Mouse (Mus musculus) heart, adult 2 months (tissue): Measurements from ENCODE around the gene Wnt6. TPM values are rescaled to one million over a fixed set of nuclear protein-coding genes. Genes with fewer than 3 reads are reported as not detected.

Source experiments
- DNase-seq, 2 experiments: peaks; one replicate each; pipeline ENCODE4 v3.0.0; 2021
- H3K27ac ChIP-seq: fragments of 200-600 bp; 2 replicates; pipeline ENCODE4 v1.8.1; 2022
- H3K27me3 ChIP-seq: fragments of 200-500 bp; 2 replicates; pipeline ENCODE4 v1.6.1; 2012; ENCODE audit warnings: mild to moderate bottlenecking, low read length, inconsistent platforms, mixed read lengths; ENCODE audit not compliant: control insufficient read depth, insufficient read depth
- H3K36me3 ChIP-seq: fragments of 200-500 bp; 2 replicates; pipeline ENCODE4 v1.6.1; 2012; ENCODE audit warnings: low read length, inconsistent platforms; ENCODE audit not compliant: control insufficient read depth, insufficient read depth
- H3K4me1 ChIP-seq: fragments of 200-500 bp; 2 replicates; pipeline ENCODE4 v1.6.1; 2011; ENCODE audit warnings: low read length; ENCODE audit not compliant: control insufficient read depth, insufficient read depth
- H3K4me3 ChIP-seq: fragments of 200-600 bp; 2 replicates; pipeline ENCODE4 v1.8.1; 2022
- H3K79me2 ChIP-seq: fragments of 200-500 bp; replicated peaks from 2 replicates; pipeline ENCODE4 v1.6.1; 2012; ENCODE audit warnings: mild to moderate bottlenecking, inconsistent platforms, low read length, moderate library complexity, mixed read lengths; ENCODE audit not compliant: control insufficient read depth, insufficient read depth
- H3K9ac ChIP-seq: fragments of 200-500 bp; 2 replicates; pipeline ENCODE4 v1.6.1; 2012; ENCODE audit warnings: low read depth, mild to moderate bottlenecking, control low read depth, inconsistent platforms, low read length, mixed read lengths
- CTCF ChIP-seq: fragments of 200-600 bp; IDR thresholded peaks from 2 replicates; pipeline ENCODE4 v1.8.1; 2022; ENCODE audit warnings: antibody characterized with exemption, mild to moderate bottlenecking, moderate library complexity
- EP300 ChIP-seq: fragments of 200-500 bp; IDR thresholded peaks from 2 replicates; pipeline ENCODE4 v1.6.1; 2011; ENCODE audit warnings: low read depth, low read length, control low read depth; ENCODE audit not compliant: insufficient read depth
- POLR2A ChIP-seq: fragments of 200-500 bp; IDR thresholded peaks from 2 replicates; pipeline ENCODE4 v1.6.1; 2011; ENCODE audit warnings: mild to moderate bottlenecking, low read depth, low read length, control low read depth; ENCODE audit not compliant: insufficient read depth
- WGBS: fragments of 180-500 bp; shearing (Covaris S2); methylation state at CpG from one replicate; pipeline ENCODE4 v1.1.7; 2018; 5-methylcytosine and 5-hydroxymethylcytosine counted together
- intact Hi-C: fragments of 180-260 bp; cut with DNase I; formaldehyde crosslinking; loops from one replicate; pipeline ENCODE4 v1.15.1; 2025
- polyA plus RNA-seq: library from polyadenylated mRNA; depleted of rRNA; stranded (reverse); fragments of >200 nt; gene quantifications from 2 replicates; pipeline ENCODE4 v1.2.3, GENCODE M21; 2012
- total RNA-seq, 2 experiments: library from RNA; stranded (reverse); gene quantifications; 2 replicates each; pipeline ENCODE4 v1.2.3; 2021

The Wnt6 gene
- total and polyA plus RNA-seq, 3 experiments = 0.32 to 0.70 (median 0.39) TPM

GRCm38 (mm10) chr1:74778934-74779486 is 7.3 kb downstream of the Wnt6 start:
- Histone ChIP-seq H3K27ac (no peak overlapping the region), H3K36me3 (no peaks in the 10 kb centered on the region), H3K27me3 (peaks cover 9% of the 10 kb centered on the region), H3K4me1 (no peaks in the 10 kb centered on the region), H3K4me3 (no peak overlapping the region), H3K9ac (no peak overlapping the region), H3K79me2 (no peaks in the 10 kb centered on the region)
- intact Hi-C loops = no loop called here
- TF ChIP-seq EP300 (no peak), CTCF (no peak)
- no peak for DNase-seq
- 41% methylated on average over 3 of the region's 3 CpGs for WGBS

GRCm38 (mm10) chr1:74782045-74782444 is 10.4 kb downstream of the Wnt6 start:
- Histone ChIP-seq H3K4me3 (no peak overlapping the region), H3K36me3 (no peaks in the 10 kb centered on the region), H3K27me3 (peaks cover 10% of the 10 kb centered on the region), H3K27ac (no peak overlapping the region), H3K79me2 (no peaks in the 10 kb centered on the region), H3K9ac (no peak overlapping the region), H3K4me1 (no peaks in the 10 kb centered on the region)
- DNase-seq = peak in 1 of 2 experiments; percentile 39
- WGBS = 22% methylated on average over 14 of the region's 14 CpGs
- intact Hi-C loops = no loop called here
- no peak for TF ChIP-seq POLR2A
- no peak for TF ChIP-seq CTCF
- no peak for TF ChIP-seq EP300

- no peaks in the 10 kb centered on the region for H3K79me2 ChIP-seq
- H3K27me3 ChIP-seq = peaks cover 10% of the 10 kb centered on the region
- H3K36me3 ChIP-seq = no peaks in the 10 kb centered on the region
- WGBS = 15% methylated on average over 13 of the region's 13 CpGs
- H3K9ac ChIP-seq = no peak overlapping the region
- no peak overlapping the region for H3K27ac ChIP-seq
- H3K4me1 ChIP-seq = no peaks in the 10 kb centered on the region; the same call in 1 of the 2 replicates
- peak overlapping the region; percentile 48 for H3K4me3 ChIP-seq
- TF ChIP-seq POLR2A (no peak), CTCF (no peak), EP300 (no peak)
- no peak for DNase-seq
- intact Hi-C loops = no loop called here
These were observed 11.9 kb downstream of the Wnt6 start for GRCm38 (mm10) chr1:74783554-74783953.

- H3K27me3 ChIP-seq = peaks cover 10% of the 10 kb centered on the region
- H3K4me1 ChIP-seq = no peaks in the 10 kb centered on the region; the same call in 1 of the 2 replicates
- no peak for TF ChIP-seq POLR2A
- TF ChIP-seq CTCF = peak; percentile 77
- TF ChIP-seq EP300 = no peak
- H3K79me2 ChIP-seq = no peaks in the 10 kb centered on the region
- 1% methylated on average over 67 of the region's 67 CpGs for WGBS
- H3K36me3 ChIP-seq = no peaks in the 10 kb centered on the region
- peak overlapping the region; percentile 46; the same call in 1 of the 2 replicates for H3K9ac ChIP-seq
- peak; percentile 55 to 62 for DNase-seq
- no peak overlapping the region for H3K27ac ChIP-seq
- intact Hi-C loops = no loop called here
- H3K4me3 ChIP-seq = peak overlapping the region; percentile 48
These were observed 12.5 kb downstream of the Wnt6 start for GRCm38 (mm10) chr1:74784041-74784759.

GRCm38 (mm10) chr1:74787846-74788245 is 16.2 kb downstream of the Wnt6 start:
- H3K27ac ChIP-seq = no peak overlapping the region
- 6% methylated on average over 7 of the region's 7 CpGs for WGBS
- H3K36me3 ChIP-seq = no peaks in the 10 kb centered on the region
- TF ChIP-seq POLR2A (no peak), EP300 (no peak), CTCF (peak; percentile 82)
- no peak overlapping the region for H3K9ac ChIP-seq
- H3K27me3 ChIP-seq = peaks cover 17% of the 10 kb centered on the region
- no peaks in the 10 kb centered on the region for H3K79me2 ChIP-seq
- intact Hi-C loops = loop anchor here (1.0 kb wide), 1 partner anchor 19 kb away; no protein-coding TSS in a partner anchor
- no peak overlapping the region for H3K4me3 ChIP-seq
- H3K4me1 ChIP-seq = no peaks in the 10 kb centered on the region; the same call in 1 of the 2 replicates
- DNase-seq = peak; percentile 66 to 69

- Histone ChIP-seq H3K79me2 (no peaks in the 10 kb centered on the region), H3K4me3 (no peak overlapping the region), H3K27ac (no peak overlapping the region), H3K4me1 (no peaks in the 10 kb centered on the region; the same call in 1 of the 2 replicates), H3K36me3 (no peaks in the 10 kb centered on the region), H3K27me3 (peaks cover 17% of the 10 kb centered on the region), H3K9ac (no peak overlapping the region)
- 17% methylated on average over 6 of the region's 6 CpGs for WGBS
- TF ChIP-seq CTCF (no peak), POLR2A (no peak), EP300 (no peak)
- no peak for DNase-seq
- intact Hi-C loops = loop anchor here (1.0 kb wide), 1 partner anchor 19 kb away; no protein-coding TSS in a partner anchor
These were observed 17.0 kb downstream of the Wnt6 start for GRCm38 (mm10) chr1:74788603-74789176.
